Mouse (Mus musculus) ES-E14 (cell line): Measurements from ENCODE around the gene Pla2g1b. TPM values are rescaled to one million over a fixed set of nuclear protein-coding genes. Genes with fewer than 3 reads are reported as not detected.

ENCODE experiments used
- DNase-seq: peaks from one replicate; pipeline ENCODE4 v3.0.0-alpha.2; 2013; ENCODE audit warnings: low read depth, low spot score
- H3K27ac ChIP-seq: 2 replicates; pipeline ENCODE4 v1.5.1; 2012; ENCODE audit warnings: low read depth, mild to moderate bottlenecking, low read length, moderate library complexity, mixed read lengths; ENCODE audit not compliant: poor library complexity, insufficient read depth, severe bottlenecking
- H3K36me3 ChIP-seq: 2 replicates; pipeline ENCODE4 v1.6.1; 2012; ENCODE audit warnings: mild to moderate bottlenecking, low read length, moderate library complexity, mixed read lengths; ENCODE audit not compliant: control insufficient read depth, poor library complexity, insufficient read depth, severe bottlenecking
- H3K4me1 ChIP-seq, 2 experiments: fragments of 150-350 bp in 1 of 2; sonication (generic) in 1 of 2; 2 replicates each; pipeline ENCODE4 v1.6.1; 2012; ENCODE audit warnings: low read length in 2 of 2, mild to moderate bottlenecking in 1 of 2, mixed read lengths in 1 of 2; ENCODE audit not compliant: control insufficient read depth in 2 of 2, insufficient read depth in 2 of 2, poor library complexity in 1 of 2
- H3K4me3 ChIP-seq, 2 experiments: fragments of 150-350 bp in 1 of 2; sonication (generic) in 1 of 2; 2 replicates each; pipeline ENCODE4 v1.5.1; 2012; ENCODE audit warnings: low read length in 2 of 2, low read depth in 1 of 2, mild to moderate bottlenecking in 1 of 2, mixed read lengths in 1 of 2; ENCODE audit not compliant: insufficient read depth in 1 of 2, poor library complexity in 1 of 2, severe bottlenecking in 1 of 2
- H3K9ac ChIP-seq: 2 replicates; pipeline ENCODE4 v1.6.1; 2012; ENCODE audit warnings: low read depth, mild to moderate bottlenecking, low read length, mixed read lengths; ENCODE audit not compliant: poor library complexity, insufficient read depth, severe bottlenecking
- H3K9me3 ChIP-seq: fragments of 150-350 bp; sonication (generic); 2 replicates; pipeline ENCODE4 v1.6.1; 2012; ENCODE audit warnings: low read depth, mild to moderate bottlenecking, low read length; ENCODE audit not compliant: control insufficient read depth, insufficient read depth
- CHD2 ChIP-seq: IDR thresholded peaks from 2 replicates; pipeline ENCODE4 v1.6.1; 2014; ENCODE audit warnings: mild to moderate bottlenecking, low read depth, low read length, inconsistent platforms
- HCFC1 ChIP-seq: IDR thresholded peaks from 2 replicates; pipeline ENCODE4 v1.6.1; 2012; ENCODE audit warnings: low read length, inconsistent platforms, borderline replicate concordance; ENCODE audit not compliant: insufficient read depth
- MAFK ChIP-seq: IDR thresholded peaks from 2 replicates; pipeline ENCODE4 v1.6.1; 2014; ENCODE audit warnings: mild to moderate bottlenecking, low read depth, low read length, inconsistent platforms; ENCODE audit not compliant: insufficient read depth
- ZC3H11A ChIP-seq: IDR thresholded peaks from 2 replicates; pipeline ENCODE4 v1.6.1; 2012; ENCODE audit warnings: low read depth, mild to moderate bottlenecking, inconsistent platforms, low read length, borderline replicate concordance
- ZNF384 ChIP-seq: IDR thresholded peaks from 2 replicates; pipeline ENCODE4 v1.6.1; 2012; ENCODE audit warnings: low read depth, low read length, inconsistent platforms
- in situ Hi-C, 2 experiments: fragments of 600-800 bp; cut with MboI; formaldehyde crosslinking; loops; one replicate each; pipeline ENCODE4 v1.15.1; 2025; ENCODE audit warnings: low sequenced_read_pairs in 2 of 2, inconsistent platforms in 1 of 2; ENCODE audit not compliant: unreplicated experiment in 2 of 2
- total RNA-seq: library from RNA; depleted of rRNA; stranded (reverse); fragments of 300-350 nt; gene quantifications from 2 replicates; pipeline ENCODE4 v1.2.3, GENCODE M21; 2012

Pla2g1b gene
- total RNA-seq, 1 experiment = 31.1 TPM

GRCm38 (mm10) chr5:115437242-115437944 is 28.7 kb upstream of the Pla2g1b start:
- H3K4me1 ChIP-seq = peaks cover 7 to 35% of the 10 kb centered on the region in 2 experiments
- DNase-seq = no peak
- H3K9ac ChIP-seq = no peak overlapping the region; the same call in 1 of the 2 replicates
- in situ Hi-C loops = no loop called here
- no peak overlapping the region for H3K4me3 ChIP-seq
- H3K36me3 ChIP-seq = peaks cover 5% of the 10 kb centered on the region; the same call in 1 of the 2 replicates
- H3K27ac ChIP-seq = no peak overlapping the region
- TF ChIP-seq CHD2 (no peak), ZNF384 (no peak), ZC3H11A (no peak), MAFK (no peak), HCFC1 (no peak)
- H3K9me3 ChIP-seq = no peaks in the 10 kb centered on the region

- DNase-seq = no peak
- Histone ChIP-seq H3K9ac (no peak overlapping the region), H3K4me1 (peaks cover 7 to 29% of the 10 kb centered on the region in 2 experiments), H3K4me3 (no peak overlapping the region), H3K9me3 (no peaks in the 10 kb centered on the region), H3K36me3 (peaks cover 5% of the 10 kb centered on the region; the same call in 1 of the 2 replicates), H3K27ac (no peak overlapping the region)
- in situ Hi-C loops = no loop called here
- TF ChIP-seq HCFC1 (no peak), CHD2 (no peak), ZC3H11A (no peak), MAFK (no peak), ZNF384 (no peak)
Observed at GRCm38 (mm10) chr5:115437945-115438315, 28.1 kb upstream of the Pla2g1b start.

GRCm38 (mm10) chr5:115438667-115439066 is 27.4 kb upstream of the Pla2g1b start:
- TF ChIP-seq MAFK = no peak
- TF ChIP-seq ZC3H11A = no peak
- no peak for TF ChIP-seq ZNF384
- TF ChIP-seq HCFC1 = no peak
- TF ChIP-seq CHD2 = no peak
- Histone ChIP-seq H3K4me1 (peaks cover 7 to 29% of the 10 kb centered on the region in 2 experiments), H3K9me3 (no peaks in the 10 kb centered on the region), H3K9ac (no peak overlapping the region), H3K36me3 (peaks cover 5% of the 10 kb centered on the region; the same call in 1 of the 2 replicates), H3K4me3 (no peak overlapping the region), H3K27ac (no peak overlapping the region)
- DNase-seq = no peak
- in situ Hi-C loops = no loop called here

GRCm38 (mm10) chr5:115441205-115441849 is 24.7 kb upstream of the Pla2g1b start:
- H3K9me3 ChIP-seq = no peaks in the 10 kb centered on the region
- H3K9ac ChIP-seq = no peak overlapping the region
- peaks cover 10% of the 10 kb centered on the region; the same call in 1 of the 2 replicates for H3K36me3 ChIP-seq
- in situ Hi-C loops = loop anchor here (5.0 to 10.0 kb wide), 2 partner anchors 64 to 87 kb away; no protein-coding TSS in a partner anchor
- no peak for DNase-seq
- H3K27ac ChIP-seq = no peak overlapping the region
- TF ChIP-seq ZNF384 = no peak
- TF ChIP-seq ZC3H11A = peak; percentile 75
- peaks cover 8 to 27% of the 10 kb centered on the region in 2 experiments for H3K4me1 ChIP-seq
- no peak overlapping the region for H3K4me3 ChIP-seq
